Mouse (Mus musculus) CH12.LX (cell line): ENCODE data around the gene 4930402H24Rik.

Source experiments
- CHD1 ChIP-seq: IDR thresholded peaks from 2 replicates; pipeline ENCODE4 v1.6.1; 2012; ENCODE audit warnings: low read depth, low read length, improper control_type of control experiment, inconsistent platforms
- CTCF ChIP-seq, 2 experiments: IDR thresholded peaks in 1 of 2; conservative IDR thresholded peaks in 1 of 2; 2 replicates each; pipeline ENCODE4 v1.5.1; 2011 to 2012; ENCODE audit warnings: low read depth in 2 of 2, low read length in 2 of 2, improper control_type of control experiment in 1 of 2, inconsistent platforms in 1 of 2, mild to moderate bottlenecking in 1 of 2, moderate library complexity in 1 of 2
- ELF1 ChIP-seq: IDR thresholded peaks from 2 replicates; pipeline ENCODE4 v1.6.1; 2014; ENCODE audit warnings: low read depth, mild to moderate bottlenecking, inconsistent platforms, low read length, improper control_type of control experiment
- EP300 ChIP-seq: IDR thresholded peaks from 2 replicates; pipeline ENCODE4 v1.6.1; 2011; ENCODE audit warnings: low read length, improper control_type of control experiment
- IRF4 ChIP-seq: IDR thresholded peaks from 2 replicates; pipeline ENCODE4 v1.6.1; 2014; ENCODE audit warnings: low read depth, mild to moderate bottlenecking, inconsistent platforms, low read length, improper control_type of control experiment
- KAT2A ChIP-seq: IDR thresholded peaks from 2 replicates; pipeline ENCODE4 v1.6.1; 2012; ENCODE audit warnings: low read length, improper control_type of control experiment, inconsistent platforms; ENCODE audit not compliant: insufficient replicate concordance
- MAX ChIP-seq: IDR thresholded peaks from 2 replicates; pipeline ENCODE4 v1.6.1; 2011; ENCODE audit warnings: low read length, improper control_type of control experiment
- NRF1 ChIP-seq: IDR thresholded peaks from 2 replicates; pipeline ENCODE4 v1.6.1; 2014; ENCODE audit warnings: low read depth, mild to moderate bottlenecking, inconsistent platforms, low read length, improper control_type of control experiment, moderate library complexity
- POLR2A ChIP-seq: IDR thresholded peaks from 2 replicates; pipeline ENCODE4 v1.6.1; 2011; ENCODE audit warnings: low read depth, mild to moderate bottlenecking, improper control_type of control experiment, low read length
- POLR2AphosphoS2 ChIP-seq: IDR thresholded peaks from 2 replicates; pipeline ENCODE4 v1.6.1; 2011; ENCODE audit warnings: low read depth, low read length, improper control_type of control experiment
- TBP ChIP-seq: conservative IDR thresholded peaks from 2 replicates; pipeline ENCODE4 v1.6.1; 2011; ENCODE audit warnings: low read depth, low read length, improper control_type of control experiment
- USF1 ChIP-seq: IDR thresholded peaks from 2 replicates; pipeline ENCODE4 v1.6.1; 2014; ENCODE audit warnings: low read depth, mild to moderate bottlenecking, inconsistent platforms, low read length, improper control_type of control experiment

- TF ChIP-seq EP300 (no peak), TBP (no peak), POLR2A (no peak), CTCF (conservative IDR thresholded peaks at IDR 0.05 in 1 of 2, IDR thresholded peaks at IDR 0.05 in 1 of 2; ENCODE audit: low read depth in 2 of 2, low read length in 2 of 2) (no peak), POLR2AphosphoS2 (no peak), USF1 (no peak), ELF1 (no peak), MAX (no peak), KAT2A (no peak), IRF4 (no peak), NRF1 (no peak), CHD1 (no peak)
Measured at GRCm38 (mm10) chr2:130897856-130898255, 8.3 kb downstream of the 4930402H24Rik start.
